Mouse (Mus musculus): ENCODE data around the gene Sez6. TPM values are rescaled to one million over a fixed set of nuclear protein-coding genes. Genes with fewer than 3 reads are reported as not detected.

Gene Sez6
- total and polyA plus RNA-seq, 3 experiments = 0.04 TPM; not detected in 2

DNA sequence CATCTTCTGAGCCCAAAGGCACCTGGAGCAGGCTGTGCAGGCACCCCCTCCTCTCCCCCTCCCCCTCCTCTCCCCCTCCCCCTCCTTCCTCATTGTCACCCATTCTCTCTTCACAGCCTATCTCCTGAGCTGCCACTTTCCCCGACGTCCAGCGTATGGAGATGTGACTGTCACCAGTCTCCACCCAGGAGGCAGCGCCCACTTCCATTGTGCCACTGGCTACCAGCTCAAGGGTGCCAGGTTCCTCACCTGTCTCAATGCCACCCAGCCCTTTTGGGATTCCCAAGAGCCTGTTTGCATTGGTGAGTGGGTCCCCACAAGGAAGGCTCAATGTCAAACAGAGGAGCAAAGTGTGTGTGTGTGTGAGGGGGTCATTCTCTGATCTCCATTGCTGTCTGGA, 38.2 kb downstream of the Sez6 start:
- H3K27me3 ChIP-seq (replicated peaks) = peaks cover 49% of the 10 kb centered on the region
- DNase-seq (ENCODE audit: extremely low read depth) = no peak
- H3K9ac ChIP-seq (ENCODE audit: insufficient read depth, low read depth) = no peak overlapping the region
- no peak overlapping the region for H3K27ac ChIP-seq (ENCODE audit: insufficient read depth, low read depth)
- no peak overlapping the region for H3K4me3 ChIP-seq (replicated peaks in 1 of 3; ENCODE audit: low read depth in 2 of 3, low read length in 2 of 3, poor library complexity in 1 of 3)
- dilution Hi-C loops (cut with MboI; ENCODE audit: extremely low pct_ligation_motif_present, extremely low pct_unique_long_range_greater_than_20kb, low sequenced_read_pairs) = no loop called here
- TF ChIP-seq HCFC1 (IDR thresholded peaks at IDR 0.05; ENCODE audit: low read depth, low read length) = no peak
- no peak for TF ChIP-seq USF2 (conservative IDR thresholded peaks at IDR 0.05; ENCODE audit: low read depth, low read length)
- no peak for TF ChIP-seq RAD21 (IDR thresholded peaks at IDR 0.05; ENCODE audit: low read depth, low read length)
- TF ChIP-seq ZMIZ1 (IDR thresholded peaks at IDR 0.05; ENCODE audit: low read depth, low read length) = no peak
- no peak for TF ChIP-seq EP300 (IDR thresholded peaks at IDR 0.05; ENCODE audit: low read length)
- H3K36me3 ChIP-seq (replicated peaks in 1 of 2; ENCODE audit: control insufficient read depth in 1 of 2, insufficient read depth in 1 of 2, low read length in 1 of 2) = no peaks in the 10 kb centered on the region
- in situ Hi-C loops (cut with MboI; ENCODE audit: low pct_ligation_motif_present, low pct_unique_long_range_greater_than_20kb, low sequenced_read_pairs) = no loop called here
- H3K4me1 ChIP-seq (ENCODE audit: control insufficient read depth in 1 of 2, insufficient read depth in 2 of 2) = peaks cover 0 to 2% of the 10 kb centered on the region in 2 experiments; a peak in 1 of 4 replicates
- no peak overlapping the region for H3K4me2 ChIP-seq (ENCODE audit: insufficient read depth, low read depth, poor library complexity, severe bottlenecking)
- H3K79me2 ChIP-seq (replicated peaks; ENCODE audit: control insufficient read depth, extremely low read depth, insufficient read depth, poor library complexity, severe bottlenecking) = no peaks in the 10 kb centered on the region
- peaks cover 8% of the 10 kb centered on the region for H3K9me3 ChIP-seq (replicated peaks; ENCODE audit: low read length)

GRCm38 (mm10) chr11:77970718-77971117, 40.1 kb downstream of the Sez6 start:
- in situ Hi-C loops (cut with MboI; ENCODE audit: low pct_ligation_motif_present, low pct_unique_long_range_greater_than_20kb, low sequenced_read_pairs) (no loop called here), dilution Hi-C loops (cut with MboI; ENCODE audit: extremely low pct_ligation_motif_present, extremely low pct_unique_long_range_greater_than_20kb, low sequenced_read_pairs) (no loop called here)
- H3K9ac ChIP-seq (ENCODE audit: insufficient read depth, low read depth) = no peak overlapping the region
- H3K36me3 ChIP-seq (replicated peaks in 1 of 2; ENCODE audit: control insufficient read depth in 1 of 2, insufficient read depth in 1 of 2, low read length in 1 of 2) = no peaks in the 10 kb centered on the region
- H3K4me1 ChIP-seq (ENCODE audit: control insufficient read depth in 1 of 2, insufficient read depth in 2 of 2) = peaks cover 0 to 2% of the 10 kb centered on the region in 2 experiments; a peak in 1 of 4 replicates
- H3K4me2 ChIP-seq (ENCODE audit: insufficient read depth, low read depth, poor library complexity, severe bottlenecking) = no peak overlapping the region
- H3K27ac ChIP-seq (ENCODE audit: insufficient read depth, low read depth) = no peak overlapping the region
- H3K79me2 ChIP-seq (replicated peaks; ENCODE audit: control insufficient read depth, extremely low read depth, insufficient read depth, poor library complexity, severe bottlenecking) = no peaks in the 10 kb centered on the region
- H3K4me3 ChIP-seq (replicated peaks in 1 of 3; ENCODE audit: low read depth in 2 of 3, low read length in 2 of 3, poor library complexity in 1 of 3) = no peak overlapping the region
- no peak for DNase-seq (ENCODE audit: extremely low read depth)
- H3K27me3 ChIP-seq (replicated peaks) = peaks cover 65% of the 10 kb centered on the region
- peaks cover 8% of the 10 kb centered on the region for H3K9me3 ChIP-seq (replicated peaks; ENCODE audit: low read length)
- TF ChIP-seq EP300 (IDR thresholded peaks at IDR 0.05; ENCODE audit: low read length) (no peak), ZMIZ1 (IDR thresholded peaks at IDR 0.05; ENCODE audit: low read depth, low read length) (no peak), ZNF384 (IDR thresholded peaks at IDR 0.05; ENCODE audit: low read depth, low read length) (no peak), ETS1 (conservative IDR thresholded peaks at IDR 0.05; ENCODE audit: low read depth, low read length) (no peak), BHLHE40 (IDR thresholded peaks at IDR 0.05; ENCODE audit: low read depth, low read length) (no peak), ZKSCAN1 (IDR thresholded peaks at IDR 0.05; ENCODE audit: borderline replicate concordance, low read depth, low read length) (no peak)

- Histone ChIP-seq H3K4me3 (replicated peaks in 1 of 3; ENCODE audit: low read depth in 2 of 3, low read length in 2 of 3, poor library complexity in 1 of 3) (no peak overlapping the region), H3K9me3 (replicated peaks; ENCODE audit: low read length) (peaks cover 8% of the 10 kb centered on the region), H3K27me3 (replicated peaks) (peaks cover 85% of the 10 kb centered on the region), H3K27ac (ENCODE audit: insufficient read depth, low read depth) (no peak overlapping the region), H3K4me1 (ENCODE audit: control insufficient read depth in 1 of 2, insufficient read depth in 2 of 2) (peaks cover 0 to 2% of the 10 kb centered on the region in 2 experiments; a peak in 1 of 4 replicates), H3K36me3 (replicated peaks in 1 of 2; ENCODE audit: control insufficient read depth in 1 of 2, insufficient read depth in 1 of 2, low read length in 1 of 2) (no peaks in the 10 kb centered on the region), H3K79me2 (replicated peaks; ENCODE audit: control insufficient read depth, extremely low read depth, insufficient read depth, poor library complexity, severe bottlenecking) (no peaks in the 10 kb centered on the region), H3K9ac (ENCODE audit: insufficient read depth, low read depth) (no peak overlapping the region), H3K4me2 (ENCODE audit: insufficient read depth, low read depth, poor library complexity, severe bottlenecking) (no peak overlapping the region)
- dilution Hi-C loops (cut with MboI; ENCODE audit: extremely low pct_ligation_motif_present, extremely low pct_unique_long_range_greater_than_20kb, low sequenced_read_pairs) = no loop called here
- in situ Hi-C loops (cut with MboI; ENCODE audit: low pct_ligation_motif_present, low pct_unique_long_range_greater_than_20kb, low sequenced_read_pairs) = no loop called here
- DNase-seq (ENCODE audit: extremely low read depth) = no peak
- TF ChIP-seq ZMIZ1 (IDR thresholded peaks at IDR 0.05; ENCODE audit: low read depth, low read length) = no peak
- TF ChIP-seq GABPA (IDR thresholded peaks at IDR 0.05; ENCODE audit: insufficient replicate concordance, low read depth, low read length) = no peak
- TF ChIP-seq ETS1 (conservative IDR thresholded peaks at IDR 0.05; ENCODE audit: low read depth, low read length) = no peak
- no peak for TF ChIP-seq ZNF384 (IDR thresholded peaks at IDR 0.05; ENCODE audit: low read depth, low read length)
- no peak for TF ChIP-seq BHLHE40 (IDR thresholded peaks at IDR 0.05; ENCODE audit: low read depth, low read length)
- no peak for TF ChIP-seq PAX5 (IDR thresholded peaks at IDR 0.05; ENCODE audit: low read length)
- TF ChIP-seq SIN3A (IDR thresholded peaks at IDR 0.05; ENCODE audit: low read length) = no peak
- TF ChIP-seq MEF2A (IDR thresholded peaks at IDR 0.05; ENCODE audit: borderline replicate concordance, low read depth, low read length) = no peak
- TF ChIP-seq CTCF (conservative IDR thresholded peaks at IDR 0.05 in 1 of 2, IDR thresholded peaks at IDR 0.05 in 1 of 2; ENCODE audit: low read depth in 2 of 2, low read length in 2 of 2) = no peak
- TF ChIP-seq POLR2A (IDR thresholded peaks at IDR 0.05; ENCODE audit: low read depth, low read length) = no peak
- TF ChIP-seq MAZ (IDR thresholded peaks at IDR 0.05; ENCODE audit: low read depth, low read length) = no peak
- TF ChIP-seq JUND (conservative IDR thresholded peaks at IDR 0.05; ENCODE audit: low read depth, low read length) = no peak
- no peak for TF ChIP-seq USF1 (IDR thresholded peaks at IDR 0.05; ENCODE audit: low read depth, low read length)
- no peak for TF ChIP-seq MAFK (IDR thresholded peaks at IDR 0.05; ENCODE audit: insufficient replicate concordance, low read length)
- TF ChIP-seq TCF12 (IDR thresholded peaks at IDR 0.05; ENCODE audit: low read depth, low read length) = no peak
These were observed 42.9 kb downstream of the Sez6 start for GRCm38 (mm10) chr11:77973520-77973919.
